Mouse (Mus musculus): Measurements from ENCODE around the gene Prickle1. TPM values are rescaled to one million over a fixed set of nuclear protein-coding genes. Genes with fewer than 3 reads are reported as not detected.

Prickle1 gene
- polyA plus RNA-seq, 1 experiment from 2014 or later = 24.6 TPM

GRCm38 (mm10) chr15:93591831-93592321, 3.8 kb downstream of the Prickle1 start:
- Histone ChIP-seq H3K4me2 (replicated peaks) (peak overlapping the region; percentile 48), H3K4me3 (peak overlapping the region; percentile 25), H3K9ac (peak overlapping the region; percentile 39), H3K36me3 (no peaks in the 10 kb centered on the region), H3K9me3 (replicated peaks) (no peaks in the 10 kb centered on the region), H3K27ac (no peak overlapping the region), H3K4me1 (peaks cover 28% of the 10 kb centered on the region), H3K27me3 (no peaks in the 10 kb centered on the region)
- ATAC-seq (ENCODE audit: low FRiP score) = peak; percentile 39
- WGBS = 2% methylated on average over 12 of the region's 12 CpGs

DNA sequence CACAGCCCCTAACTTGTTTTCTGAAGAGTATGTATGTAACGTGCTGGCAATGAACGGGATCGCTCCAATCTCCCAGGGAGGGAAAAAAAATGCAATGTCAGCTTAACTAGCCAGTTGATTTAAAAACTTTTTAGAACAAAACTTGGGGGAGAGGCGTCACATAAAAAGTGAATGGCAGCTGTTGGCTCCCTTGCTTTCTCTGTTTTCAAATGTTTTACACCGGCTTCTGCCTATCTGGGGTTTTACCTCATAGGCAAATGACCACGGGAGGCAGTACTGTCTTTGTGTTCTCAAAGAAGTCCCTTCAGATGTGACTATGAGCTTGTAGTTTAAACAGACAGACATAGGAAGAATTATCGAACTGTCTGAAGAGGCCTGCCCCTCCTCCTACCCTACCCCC, 4.3 kb downstream of the Prickle1 start:
- no peaks in the 10 kb centered on the region for H3K36me3 ChIP-seq
- H3K4me3 ChIP-seq = peak overlapping the region; percentile 25
- no peaks in the 10 kb centered on the region for H3K27me3 ChIP-seq
- peak overlapping the region; percentile 39 for H3K9ac ChIP-seq
- H3K9me3 ChIP-seq (replicated peaks) = no peaks in the 10 kb centered on the region
- no peak overlapping the region for H3K27ac ChIP-seq
- 37% methylated on average over 7 of the region's 7 CpGs for WGBS
- H3K4me1 ChIP-seq = peaks cover 24% of the 10 kb centered on the region
- H3K4me2 ChIP-seq (replicated peaks) = peak overlapping the region; percentile 48
- no peak for ATAC-seq (ENCODE audit: low FRiP score)

- Histone ChIP-seq H3K27ac (no peak overlapping the region), H3K4me3 (no peak overlapping the region)
- 87% methylated on average over 6 of the region's 6 CpGs for WGBS
These were observed 7.3 kb downstream of the Prickle1 start for GRCm38 (mm10) chr15:93588401-93588800.

DNA sequence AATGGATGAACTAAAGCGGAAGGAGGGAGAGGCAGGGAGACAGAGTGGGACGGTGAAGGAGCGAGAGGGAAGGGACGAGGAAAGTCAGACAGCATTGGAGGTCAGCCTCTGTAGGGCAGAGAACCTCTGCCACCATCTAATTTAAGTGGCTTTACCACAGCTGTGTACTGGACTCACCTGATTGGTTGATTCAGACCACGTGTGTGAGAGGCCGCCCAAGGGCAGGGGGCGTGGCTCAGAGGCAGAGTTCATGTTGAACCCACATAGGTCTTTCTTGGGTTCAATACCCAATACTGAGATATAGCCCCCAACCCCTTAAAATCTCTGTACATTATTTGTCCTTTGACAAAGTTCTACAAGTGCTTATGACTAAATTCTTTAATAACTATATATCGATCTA, 8.0 kb downstream of the Prickle1 start:
- Histone ChIP-seq H3K36me3 (no peaks in the 10 kb centered on the region), H3K4me2 (replicated peaks) (no peak overlapping the region), H3K27ac (no peak overlapping the region), H3K4me1 (peaks cover 15% of the 10 kb centered on the region), H3K9ac (no peak overlapping the region), H3K4me3 (no peak overlapping the region), H3K27me3 (no peaks in the 10 kb centered on the region), H3K9me3 (replicated peaks) (no peaks in the 10 kb centered on the region)
- WGBS = 75% methylated on average over 8 of the region's 8 CpGs
- no peak for ATAC-seq (ENCODE audit: low FRiP score)

More at GRCm38 (mm10) chr15:93588401-93588800, 7.3 kb downstream of the Prickle1 start:
- Histone ChIP-seq H3K9ac (no peak overlapping the region), H3K4me2 (replicated peaks) (no peak overlapping the region), H3K9me3 (replicated peaks) (no peaks in the 10 kb centered on the region), H3K4me1 (peaks cover 15% of the 10 kb centered on the region), H3K36me3 (no peaks in the 10 kb centered on the region), H3K27me3 (no peaks in the 10 kb centered on the region)
- no peak for ATAC-seq (ENCODE audit: low FRiP score)

DNA sequence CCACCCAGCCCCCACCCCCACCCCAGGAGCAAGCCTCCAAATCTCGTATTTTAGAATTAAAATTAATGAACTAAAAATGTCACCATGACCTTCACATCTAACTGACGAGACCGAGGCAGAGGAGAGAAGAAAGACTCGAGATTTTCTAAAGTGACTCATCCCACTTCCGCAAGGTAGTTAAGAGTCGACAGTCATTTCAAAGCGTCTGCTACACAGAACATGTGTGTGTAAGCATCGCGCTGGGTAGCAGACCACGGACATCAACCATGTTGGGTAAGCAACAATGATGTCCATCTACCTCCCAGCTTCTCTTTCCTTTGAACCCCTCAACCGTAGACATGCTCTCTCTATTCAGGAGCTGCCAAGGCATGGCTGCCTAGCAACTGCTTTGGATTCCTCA, 12.6 kb downstream of the Prickle1 start:
- H3K9ac ChIP-seq = no peak overlapping the region
- no peak overlapping the region for H3K27ac ChIP-seq
- WGBS = 82% methylated on average over 11 of the region's 11 CpGs
- H3K9me3 ChIP-seq (replicated peaks) = no peaks in the 10 kb centered on the region
- H3K27me3 ChIP-seq = no peaks in the 10 kb centered on the region
- H3K4me2 ChIP-seq (replicated peaks) = no peak overlapping the region
- ATAC-seq (ENCODE audit: low FRiP score) = no peak
- no peaks in the 10 kb centered on the region for H3K36me3 ChIP-seq
- H3K4me3 ChIP-seq = no peak overlapping the region
- H3K4me1 ChIP-seq = peaks cover 3% of the 10 kb centered on the region

DNA sequence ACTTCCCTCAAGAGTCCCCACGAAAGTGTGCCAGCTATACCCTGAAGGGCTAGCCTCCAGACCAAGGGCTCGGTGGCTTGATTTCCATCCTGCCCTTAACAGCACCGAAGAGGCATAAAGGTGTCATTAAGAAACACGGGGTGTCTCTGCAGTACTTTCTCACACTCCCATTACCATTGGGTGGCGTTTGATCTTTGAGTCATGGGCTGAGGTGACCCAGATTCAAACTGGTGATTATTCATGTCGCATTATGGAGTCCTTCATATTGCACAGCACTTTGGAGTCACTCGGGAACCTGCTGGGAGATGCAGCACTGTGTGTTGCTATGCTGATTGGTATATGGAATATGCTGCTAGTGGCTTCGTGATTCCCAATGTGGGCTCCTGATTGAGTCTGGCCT, 14.0 kb downstream of the Prickle1 start:
- H3K4me2 ChIP-seq (replicated peaks) = no peak overlapping the region
- no peak overlapping the region for H3K27ac ChIP-seq
- no peak for ATAC-seq (ENCODE audit: low FRiP score)
- no peak overlapping the region for H3K9ac ChIP-seq
- no peaks in the 10 kb centered on the region for H3K36me3 ChIP-seq
- no peaks in the 10 kb centered on the region; the same call in 1 of the 2 replicates for H3K4me1 ChIP-seq
- WGBS = 88% methylated on average over 8 of the region's 8 CpGs
- H3K4me3 ChIP-seq = no peak overlapping the region
- H3K9me3 ChIP-seq (replicated peaks) = no peaks in the 10 kb centered on the region
- no peaks in the 10 kb centered on the region for H3K27me3 ChIP-seq

GRCm38 (mm10) chr15:93579899-93580298, 15.8 kb downstream of the Prickle1 start:
- Histone ChIP-seq H3K9ac (no peak overlapping the region), H3K4me1 (no peaks in the 10 kb centered on the region; the same call in 1 of the 2 replicates), H3K27ac (no peak overlapping the region), H3K4me3 (no peak overlapping the region), H3K36me3 (no peaks in the 10 kb centered on the region), H3K27me3 (no peaks in the 10 kb centered on the region), H3K4me2 (replicated peaks) (no peak overlapping the region), H3K9me3 (replicated peaks) (no peaks in the 10 kb centered on the region)
- 45% methylated on average over 9 of the region's 9 CpGs for WGBS
- ATAC-seq (ENCODE audit: low FRiP score) = no peak

GRCm38 (mm10) chr15:93579100-93579499, 16.6 kb downstream of the Prickle1 start:
- no peak overlapping the region for H3K4me2 ChIP-seq (replicated peaks)
- H3K4me1 ChIP-seq = no peaks in the 10 kb centered on the region; the same call in 1 of the 2 replicates
- H3K27ac ChIP-seq = no peak overlapping the region
- H3K36me3 ChIP-seq = no peaks in the 10 kb centered on the region
- no peaks in the 10 kb centered on the region for H3K9me3 ChIP-seq (replicated peaks)
- ATAC-seq (ENCODE audit: low FRiP score) = no peak
- H3K4me3 ChIP-seq = no peak overlapping the region
- H3K27me3 ChIP-seq = no peaks in the 10 kb centered on the region
- WGBS = 75% methylated on average over 9 of the region's 9 CpGs
- H3K9ac ChIP-seq = no peak overlapping the region

- ATAC-seq (ENCODE audit: low FRiP score) = 0 out of 2 replicates have a peak, but pooled peaks have one; percentile 29
- H3K9ac ChIP-seq = no peak overlapping the region
- no peaks in the 10 kb centered on the region; the same call in 1 of the 2 replicates for H3K4me1 ChIP-seq
- 0 out of 2 replicates have a peak overlapping the region, but pooled peaks have one; percentile 35 for H3K27ac ChIP-seq
- no peak overlapping the region for H3K4me2 ChIP-seq (replicated peaks)
- 68% methylated on average over 9 of the region's 9 CpGs for WGBS
- no peaks in the 10 kb centered on the region for H3K9me3 ChIP-seq (replicated peaks)
- no peaks in the 10 kb centered on the region for H3K27me3 ChIP-seq
- H3K36me3 ChIP-seq = no peaks in the 10 kb centered on the region
- no peak overlapping the region for H3K4me3 ChIP-seq
These were observed 19.3 kb downstream of the Prickle1 start for GRCm38 (mm10) chr15:93576361-93576760.

DNA sequence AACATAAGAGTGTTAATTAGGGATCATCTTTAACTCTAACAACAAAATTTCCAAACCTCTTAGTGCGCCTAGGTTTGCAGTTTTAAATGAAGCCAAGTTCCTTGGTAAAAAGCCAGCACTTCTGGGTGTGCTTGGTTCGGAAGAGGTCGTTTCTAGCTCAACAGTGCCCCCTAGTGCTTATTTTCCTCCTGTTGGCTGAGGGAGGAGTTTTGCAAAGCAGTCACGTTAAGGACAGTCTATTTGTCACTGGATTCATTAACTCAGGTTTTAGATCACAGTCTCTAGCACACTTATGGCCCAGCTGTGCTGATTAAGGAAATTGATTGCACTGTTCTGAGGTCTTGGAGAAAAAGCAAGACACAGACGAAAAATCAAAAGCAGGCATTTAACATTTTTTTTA, 19.8 kb downstream of the Prickle1 start:
- Histone ChIP-seq H3K9ac (no peak overlapping the region), H3K4me1 (no peaks in the 10 kb centered on the region; the same call in 1 of the 2 replicates), H3K4me3 (no peak overlapping the region), H3K4me2 (replicated peaks) (no peak overlapping the region), H3K27ac (no peak overlapping the region), H3K36me3 (no peaks in the 10 kb centered on the region), H3K9me3 (replicated peaks) (no peaks in the 10 kb centered on the region), H3K27me3 (no peaks in the 10 kb centered on the region)
- peak; percentile 61; the same call in 1 of the 2 replicates for ATAC-seq (ENCODE audit: low FRiP score)
- 14% methylated on average over 5 of the region's 5 CpGs for WGBS

DNA sequence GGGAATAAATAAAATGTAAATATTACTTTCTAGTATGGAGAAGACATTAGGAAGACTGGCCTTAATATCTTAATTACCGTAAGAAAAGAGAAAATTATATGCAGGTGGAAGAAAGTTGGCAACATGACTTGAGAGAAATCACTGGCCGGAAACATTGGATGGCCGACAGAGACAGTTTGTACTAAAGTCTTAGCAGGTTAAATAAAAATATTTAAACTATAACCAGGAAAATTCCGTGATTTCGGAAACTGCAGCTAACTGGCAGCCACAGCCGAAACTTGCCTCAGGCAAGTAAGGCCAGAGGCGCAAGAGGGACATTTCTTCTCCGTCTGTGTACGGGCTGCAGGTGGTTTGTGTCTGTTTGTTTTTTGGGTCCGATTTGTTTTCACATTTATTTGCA, 22.8 kb downstream of the Prickle1 start:
- WGBS = 96% methylated on average over 10 of the region's 10 CpGs
- H3K27me3 ChIP-seq = no peaks in the 10 kb centered on the region

GRCm38 (mm10) chr15:93570881-93571495, 24.7 kb downstream of the Prickle1 start:
- H3K4me3 ChIP-seq = no peak overlapping the region
- H3K27ac ChIP-seq = no peak overlapping the region
- H3K9me3 ChIP-seq (replicated peaks) = no peaks in the 10 kb centered on the region
- 0 out of 2 replicates have a peak, but pooled peaks cover 5% of the 10 kb centered on the region for H3K4me1 ChIP-seq
- H3K9ac ChIP-seq = no peak overlapping the region
- WGBS = 71% methylated on average over 11 of the region's 11 CpGs
- no peaks in the 10 kb centered on the region for H3K27me3 ChIP-seq
- H3K4me2 ChIP-seq (replicated peaks) = no peak overlapping the region
- no peaks in the 10 kb centered on the region for H3K36me3 ChIP-seq
- no peak for ATAC-seq (ENCODE audit: low FRiP score)

More for the DNA sequence above, 22.8 kb downstream of the Prickle1 start:
- 0 out of 2 replicates have a peak, but pooled peaks cover 1% of the 10 kb centered on the region for H3K4me1 ChIP-seq
- H3K4me3 ChIP-seq = no peak overlapping the region
- ATAC-seq (ENCODE audit: low FRiP score) = no peak
- H3K9ac ChIP-seq = no peak overlapping the region
- H3K36me3 ChIP-seq = no peaks in the 10 kb centered on the region
- H3K4me2 ChIP-seq (replicated peaks) = no peak overlapping the region
- no peaks in the 10 kb centered on the region for H3K9me3 ChIP-seq (replicated peaks)
- no peak overlapping the region for H3K27ac ChIP-seq

DNA sequence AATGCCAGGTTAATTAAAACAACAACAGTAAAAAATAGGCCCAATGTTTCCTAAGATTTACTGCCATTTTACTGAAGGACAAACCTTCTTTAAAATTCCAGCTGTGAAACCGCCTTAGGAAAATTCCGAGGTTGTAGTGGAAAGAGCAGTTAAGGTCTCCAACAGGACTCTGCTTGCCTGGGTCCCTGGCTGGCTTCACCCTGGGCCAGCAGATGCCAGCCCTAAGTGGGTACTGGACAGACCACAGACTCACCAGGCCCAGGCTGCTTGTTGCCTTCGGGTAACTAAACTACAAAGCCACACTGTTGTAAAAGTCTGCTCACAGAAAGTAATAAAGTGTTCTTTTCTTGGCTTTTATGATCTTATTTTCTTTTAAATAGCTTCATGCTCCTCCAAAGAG, 26.8 kb downstream of the Prickle1 start:
- Histone ChIP-seq H3K4me2 (replicated peaks) (no peak overlapping the region), H3K4me3 (no peak overlapping the region), H3K36me3 (no peaks in the 10 kb centered on the region), H3K9ac (no peak overlapping the region), H3K27me3 (no peaks in the 10 kb centered on the region), H3K4me1 (peaks cover 5% of the 10 kb centered on the region; the same call in 1 of the 2 replicates), H3K9me3 (replicated peaks) (no peaks in the 10 kb centered on the region), H3K27ac (no peak overlapping the region)
- ATAC-seq (ENCODE audit: low FRiP score) = no peak
- WGBS = 76% methylated on average over 3 of the region's 3 CpGs

Measured in hindbrain, embryonic 12.5 days (tissue).